Mouse (Mus musculus) hindbrain, embryonic 13.5 days (tissue): ENCODE results near the gene Cyp2d11. TPM values are rescaled to one million over a fixed set of nuclear protein-coding genes. Genes with fewer than 3 reads are reported as not detected.

Experiments
- microRNA-seq: library from miRNA; unstranded; fragments of <30 nt; microRNA quantifications from one replicate; pipeline ENCODE4, GENCODE M21; 2016
- polyA plus RNA-seq: library from polyadenylated mRNA; unstranded; fragments of >200 nt; fragmentation: Nextera tagmentation; extraction: Ambion mirVana; gene quantifications from 2 replicates; pipeline ENCODE4 v1.2.1, GENCODE M21; 2015

Cyp2d11 gene
- polyA plus RNA-seq, 1 experiment from 2014 or later = not detected

Small RNA genes lying within 50 kb of the gene (microRNA-seq; reads per million reads assigned to microRNA genes)
- not detected for gene Gm25990
- gene Gm27331 = not detected
- not detected for gene Mir7684

Other genes starting within 250 kb of the Cyp2d11 start
- gene Srebf2, start 246.8 kb downstream of the Cyp2d11 start, polyA plus RNA-seq = 179 and 193 TPM in 2 replicates
- gene Shisa8, start 181.2 kb downstream of the Cyp2d11 start, polyA plus RNA-seq = 0.93 and 1.8 TPM in 2 replicates
- gene Tnfrsf13c, start 169.7 kb downstream of the Cyp2d11 start, polyA plus RNA-seq = not detected in 2 replicates
- 20.0 and 22.0 TPM in 2 replicates for gene Cenpm, start 149.3 kb downstream of the Cyp2d11 start, polyA plus RNA-seq
- 8.9 and 9.2 TPM in 2 replicates for gene 1500009C09Rik, start 141.6 kb downstream of the Cyp2d11 start, polyA plus RNA-seq
- gene Sept3, start 119.1 kb downstream of the Cyp2d11 start, polyA plus RNA-seq = 329 and 346 TPM in 2 replicates
- gene Wbp2nl, start 95.1 kb downstream of the Cyp2d11 start, polyA plus RNA-seq = 0.16 and 0.18 TPM in 2 replicates
- gene Naga, start 55.1 kb downstream of the Cyp2d11 start, polyA plus RNA-seq = 29.3 and 30.2 TPM in 2 replicates
- 1.9 and 2.3 TPM in 2 replicates for gene Pheta2, start 55.1 kb downstream of the Cyp2d11 start, polyA plus RNA-seq
- gene Smdt1, start 55.1 kb downstream of the Cyp2d11 start, polyA plus RNA-seq = 348 and 365 TPM in 2 replicates
- 363 and 382 TPM in 2 replicates for gene Ndufa6, start 39.7 kb downstream of the Cyp2d11 start, polyA plus RNA-seq
- gene Cyp2d22, start 13.8 kb downstream of the Cyp2d11 start, polyA plus RNA-seq = 2.1 and 2.6 TPM in 2 replicates
- not detected in 2 replicates for gene Cyp2d10, start 13.2 kb upstream of the Cyp2d11 start, polyA plus RNA-seq
- gene Cyp2d9, start 39.4 kb upstream of the Cyp2d11 start, polyA plus RNA-seq = not detected in 2 replicates
- not detected in 2 replicates for gene Cyp2d12, start 161.1 kb upstream of the Cyp2d11 start, polyA plus RNA-seq
- gene Cyp2d34, start 226.9 kb upstream of the Cyp2d11 start, polyA plus RNA-seq = not detected in 2 replicates